Mouse (Mus musculus) common myeloid progenitor, adult 5-6 weeks (primary cell): Measurements from ENCODE around the gene Dennd4a. TPM values are rescaled to one million over a fixed set of nuclear protein-coding genes. Genes with fewer than 3 reads are reported as not detected.
"Not testable (repeated sequence)": the region's sequence is repeated elsewhere in the genome, so short reads cannot be mapped to it uniquely, and the experiment has no call there.

Experiments used
- ATAC-seq: replicated peaks from 2 replicates; pipeline ENCODE4 v1.8.0; 2016; ENCODE audit warnings: low read depth, mild to moderate bottlenecking, moderate TSS enrichment, inconsistent platforms; ENCODE audit not compliant: poor library complexity, severe bottlenecking
- total RNA-seq: library from RNA; stranded (forward); fragments of 200-1000, 187-1606 nt; gene quantifications from 2 replicates; pipeline ENCODE4 v1.2.3, GENCODE M21; 2017

Dennd4a gene
- total RNA-seq, 1 experiment from 2014 or later = 49.2 TPM

DNA sequence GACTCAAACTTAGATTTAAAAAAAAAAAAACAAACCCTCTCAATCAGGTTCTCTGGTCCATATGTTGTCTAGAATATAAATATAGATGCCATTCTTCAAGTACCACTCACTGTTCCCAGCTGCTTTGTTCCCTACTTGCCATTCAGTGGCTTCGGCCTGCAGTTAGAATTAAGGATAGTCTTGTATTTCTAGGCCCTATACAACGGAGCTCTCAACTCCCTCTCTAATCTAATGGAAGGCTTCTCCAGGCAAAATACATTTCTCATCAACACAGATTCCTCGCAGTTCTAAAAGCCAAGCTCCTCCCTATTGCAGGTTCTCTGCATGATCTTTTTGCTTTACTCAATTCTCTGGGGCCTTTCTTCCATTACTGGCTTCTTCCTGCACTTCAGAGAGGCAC is 1.3 kb upstream of the Dennd4a start:
- ATAC-seq = no peak

DNA sequence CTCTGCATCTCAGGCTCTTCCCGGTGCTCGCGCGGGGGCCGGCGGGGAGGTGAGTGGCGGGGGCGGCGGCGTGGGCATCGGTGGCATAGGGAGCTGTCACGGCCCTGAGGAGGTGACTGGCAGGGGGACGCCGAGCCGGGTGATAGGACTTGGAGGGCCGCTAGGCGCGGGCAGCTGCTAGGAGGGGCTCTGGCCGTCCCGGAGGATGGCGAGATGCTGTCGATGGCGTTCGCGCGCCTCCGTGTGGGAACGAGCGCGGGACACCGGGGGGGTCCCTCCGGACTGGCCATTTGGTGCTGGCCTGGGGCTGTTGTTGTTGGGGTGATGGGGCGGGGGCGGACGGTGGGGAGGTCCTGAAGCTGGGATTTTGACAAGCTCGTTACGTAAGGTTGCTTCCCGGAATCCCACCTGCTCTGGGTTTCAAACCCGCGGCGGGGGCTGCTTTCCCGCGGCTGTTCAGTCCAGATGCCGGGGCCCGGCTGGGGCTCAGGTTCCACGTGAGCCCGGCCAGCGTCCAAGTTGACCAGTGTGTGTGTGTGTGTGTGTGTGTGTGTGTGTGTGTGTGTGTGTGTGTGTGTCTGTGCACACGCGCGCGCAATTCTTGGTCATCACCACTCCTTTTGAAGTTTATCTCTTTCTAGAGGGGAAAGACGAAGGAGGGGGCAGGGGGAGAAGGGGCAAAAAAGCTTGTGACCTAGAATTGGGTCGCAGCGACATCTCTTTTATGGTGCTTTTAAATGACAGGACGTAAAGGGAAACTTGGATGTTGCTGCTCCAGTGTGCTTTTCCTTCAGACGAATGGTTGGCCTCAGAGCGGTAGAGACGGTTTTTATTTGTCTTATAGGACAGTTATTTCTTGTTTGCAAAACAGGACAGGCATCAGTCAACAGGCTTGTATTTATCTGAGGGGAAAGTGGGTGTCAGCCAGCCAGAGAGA is 666 bp downstream of the Dennd4a start:
- no peak for ATAC-seq

DNA sequence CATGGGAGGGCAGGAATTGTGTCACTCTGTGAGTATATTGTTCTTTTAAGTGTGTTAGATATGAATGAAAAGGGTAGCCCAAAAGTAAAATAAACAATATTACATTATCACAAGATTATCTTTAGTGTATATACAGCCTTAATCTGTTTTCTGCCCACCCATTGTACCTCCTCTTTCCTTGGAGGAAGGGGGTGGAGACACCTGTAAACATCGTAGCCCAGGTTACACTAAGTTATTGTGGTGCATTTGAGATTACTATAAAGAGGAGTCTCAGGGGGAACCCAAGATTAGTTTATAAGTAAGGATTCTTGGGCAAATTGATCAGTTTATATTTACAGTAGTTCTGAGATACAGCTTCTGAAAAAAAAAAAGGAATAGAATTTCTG is 1.3 kb downstream of the Dennd4a start:
- no peak for ATAC-seq

DNA sequence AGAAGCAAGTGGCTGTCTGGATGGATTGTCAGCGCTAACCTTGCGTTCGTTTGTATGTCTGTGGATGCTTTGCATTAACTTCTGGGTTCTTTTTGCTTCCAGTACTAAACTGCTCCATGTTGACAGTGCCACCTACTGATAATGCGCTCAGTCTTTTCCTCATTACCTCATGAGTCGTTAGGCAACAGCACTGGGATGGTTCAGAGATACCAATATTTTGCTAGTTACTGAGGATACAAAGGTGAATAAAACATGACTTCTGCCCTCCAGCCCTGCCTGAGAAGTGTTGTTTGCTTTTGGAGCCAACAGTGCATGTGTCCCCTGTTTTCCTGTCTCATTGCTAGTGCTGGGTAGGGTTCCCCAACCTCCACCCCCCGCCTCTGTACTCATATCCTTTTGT is 3.1 kb downstream of the Dennd4a start:
- ATAC-seq = no peak

DNA sequence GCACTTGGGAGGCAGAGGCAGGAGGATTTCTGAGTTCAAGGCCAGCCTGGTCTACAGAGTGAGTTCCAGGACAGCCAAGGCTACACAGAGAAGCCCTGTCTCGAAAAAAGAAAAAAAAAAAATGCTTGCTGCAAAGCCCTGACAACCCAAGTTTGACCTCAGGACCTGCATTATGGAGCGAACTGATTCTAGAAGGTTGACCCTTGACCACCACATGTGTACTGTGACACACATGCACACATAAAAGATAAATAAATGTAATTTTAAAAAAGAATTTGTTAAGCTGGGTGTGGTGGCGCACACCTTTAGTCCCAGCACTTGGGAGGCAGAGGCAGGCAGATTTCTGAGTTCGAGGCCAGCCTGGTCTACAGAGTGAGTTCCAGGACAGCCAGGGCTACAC is 8.5 kb downstream of the Dennd4a start:
- not testable (repeated sequence) for ATAC-seq

DNA sequence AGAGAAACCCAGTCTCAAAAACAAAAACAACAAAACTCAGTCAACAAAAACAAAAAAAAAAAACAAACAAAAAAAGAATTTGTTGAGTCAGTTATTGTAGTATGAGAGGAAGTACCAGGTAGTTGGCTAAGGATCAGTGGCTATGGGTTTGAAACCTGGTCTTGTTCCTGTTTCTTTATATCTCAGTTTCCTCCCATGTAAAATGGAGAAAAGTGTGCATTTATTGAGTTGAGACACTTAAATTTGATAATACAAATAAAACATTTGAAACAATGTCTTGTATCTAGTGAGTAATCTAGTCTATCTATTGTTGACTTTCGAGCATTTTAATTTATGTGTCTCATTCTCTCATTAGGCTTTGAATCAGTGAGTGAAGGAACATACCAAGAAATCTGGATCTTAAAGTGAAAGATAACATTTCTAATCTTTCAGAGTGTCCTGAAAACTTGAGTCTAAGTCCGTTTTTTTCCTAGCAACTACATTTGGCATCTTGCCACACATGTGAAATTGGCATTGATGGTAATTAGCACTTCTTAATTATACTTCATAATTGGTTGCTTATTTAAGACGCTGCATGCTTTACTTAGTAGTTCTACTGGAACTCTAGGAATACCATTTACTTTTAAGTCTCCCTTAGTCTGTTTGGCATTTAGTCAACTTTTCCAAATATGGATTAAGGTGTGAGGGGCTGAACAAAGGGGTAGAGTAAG is 9.1 kb downstream of the Dennd4a start:
- no peak for ATAC-seq

- no peak for ATAC-seq
Observed at GRCm38 (mm10) chr9:64822235-64822634, 11.1 kb downstream of the Dennd4a start.

- peak; percentile 68 for ATAC-seq
Observed at GRCm38 (mm10) chr9:64824389-64825008, 13.4 kb downstream of the Dennd4a start.

GRCm38 (mm10) chr9:64830092-64830618 is 19.0 kb downstream of the Dennd4a start:
- ATAC-seq = peak; percentile 94

DNA sequence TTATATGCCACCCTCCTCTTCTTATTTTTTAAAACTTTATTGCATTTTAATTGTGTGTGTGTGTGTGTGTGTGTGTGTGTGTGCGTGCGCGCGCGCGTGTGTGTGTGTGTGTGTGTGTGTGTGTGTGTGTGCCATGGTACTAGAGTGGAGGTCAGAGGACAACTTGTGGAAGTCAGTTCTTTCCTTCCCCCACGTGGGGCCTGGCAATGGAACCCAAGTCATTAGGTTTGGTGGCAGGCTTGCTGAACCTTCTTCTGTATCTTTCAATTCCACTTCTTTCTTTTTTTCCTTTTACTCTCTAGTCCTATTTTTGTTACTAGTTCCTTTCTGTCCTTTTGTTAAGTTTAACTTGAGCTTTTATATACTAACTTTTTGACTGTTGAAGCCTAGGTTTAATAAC is 19.5 kb downstream of the Dennd4a start:
- no peak for ATAC-seq

DNA sequence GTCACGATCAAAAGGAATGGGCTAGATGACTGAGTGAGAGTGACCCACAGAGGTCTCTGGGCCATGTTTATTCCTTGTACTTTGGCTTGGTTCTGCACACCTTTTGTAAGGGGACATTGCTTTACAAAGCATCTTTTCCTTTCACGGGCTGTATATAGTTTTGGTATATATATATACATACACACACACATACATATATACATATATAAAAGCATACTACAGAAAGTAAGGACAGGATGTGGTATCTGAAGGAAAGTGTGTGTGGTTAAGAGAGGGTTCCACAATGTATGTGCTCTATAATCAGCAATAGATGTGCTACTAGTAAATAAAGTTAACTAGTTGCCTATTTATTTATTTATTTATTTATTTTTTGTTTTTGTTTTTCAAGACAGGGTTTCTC is 20.6 kb downstream of the Dennd4a start:
- no peak for ATAC-seq

DNA sequence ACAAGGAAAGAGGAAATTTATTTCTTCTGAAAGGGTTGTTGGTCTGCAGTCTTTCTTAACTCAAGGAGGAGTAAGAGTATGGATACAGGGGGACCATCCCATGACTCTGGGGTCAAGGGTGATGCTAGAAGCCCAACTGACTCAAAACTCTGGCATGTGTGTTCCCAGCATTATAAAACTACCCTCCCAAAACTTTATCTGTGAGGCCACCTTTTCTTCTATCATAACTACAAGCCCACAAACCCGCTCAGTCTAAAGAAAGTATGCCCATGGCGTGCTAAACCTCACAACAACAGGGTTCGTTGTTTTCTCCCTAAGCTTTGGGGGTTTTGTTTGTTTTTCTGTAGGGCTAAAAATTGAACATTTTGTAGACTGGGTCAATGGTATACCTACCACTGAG is 23.3 kb downstream of the Dennd4a start:
- ATAC-seq = peak; percentile 12; the same call in 1 of the 2 replicates

- ATAC-seq = no peak
Observed at GRCm38 (mm10) chr9:64845355-64845754, 34.2 kb downstream of the Dennd4a start.

GRCm38 (mm10) chr9:64849548-64849947 is 38.4 kb downstream of the Dennd4a start:
- ATAC-seq = no peak

DNA sequence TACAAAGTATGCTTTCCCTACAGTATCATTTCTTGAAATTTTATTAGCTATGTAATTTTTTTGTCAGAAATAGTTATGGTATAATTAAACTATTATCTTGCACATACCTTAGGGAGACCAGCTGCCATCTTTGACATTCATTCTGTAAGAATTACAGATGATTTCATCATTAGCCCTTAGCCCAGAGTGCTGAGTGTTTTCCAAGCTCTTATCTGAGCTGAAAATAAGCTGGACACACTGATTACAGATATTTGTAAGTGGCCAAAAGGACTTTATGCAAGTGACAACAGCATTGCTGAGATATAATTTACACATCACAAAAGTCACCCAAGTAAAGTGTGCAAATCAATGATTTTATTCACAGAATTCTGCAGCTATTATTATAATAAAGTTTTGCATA is 48.9 kb downstream of the Dennd4a start:
- no peak for ATAC-seq

GRCm38 (mm10) chr9:64862687-64863086 is 51.5 kb downstream of the Dennd4a start:
- 0 out of 2 replicates have a peak, but pooled peaks have one; percentile 52 for ATAC-seq

DNA sequence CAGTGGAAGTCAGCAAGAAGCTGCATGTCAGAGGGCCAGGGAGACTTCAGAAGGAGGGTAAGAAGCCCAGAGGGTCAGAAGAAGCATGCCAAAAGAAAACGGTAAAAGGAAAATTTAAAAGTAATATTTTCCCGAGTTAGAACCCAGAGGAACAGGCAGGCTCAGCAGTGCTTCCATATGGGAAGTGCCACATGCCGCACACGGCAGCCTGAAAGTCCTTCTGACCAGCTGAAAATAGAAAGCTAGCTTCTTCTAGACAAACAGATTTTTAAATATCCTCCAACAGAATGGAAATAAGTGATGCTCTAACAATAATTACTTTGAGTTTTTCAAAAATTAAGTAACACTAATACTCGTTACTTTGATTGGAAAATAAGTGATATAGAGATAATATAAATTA is 74.9 kb downstream of the Dennd4a start:
- no peak for ATAC-seq

- ATAC-seq = no peak
Observed at GRCm38 (mm10) chr9:64896605-64897004, 85.5 kb downstream of the Dennd4a start.

GRCm38 (mm10) chr9:64902866-64903265 is 91.7 kb downstream of the Dennd4a start:
- no peak for ATAC-seq

- peak; percentile 87 for ATAC-seq
Observed at GRCm38 (mm10) chr9:64903386-64903785, 92.2 kb downstream of the Dennd4a start.
